Mouse (Mus musculus) adrenal gland, postnatal 14 days (tissue): ENCODE results near the gene Btn2a2. TPM values are rescaled to one million over a fixed set of nuclear protein-coding genes. Genes with fewer than 3 reads are reported as not detected.

Experiments
- microRNA-seq, 2 experiments: library from miRNA; unstranded; fragments of <30 nt; microRNA quantifications; one replicate each; pipeline ENCODE4 v1.2.0; 2021
- total RNA-seq: library from RNA; stranded (reverse); gene quantifications from 2 replicates; pipeline ENCODE4 v1.2.3, GENCODE M21; 2021

The Btn2a2 gene
- total RNA-seq, 1 experiment from 2014 or later, result not detected

Small RNAs within 50 kb of the gene (microRNA-seq; reads per million reads assigned to microRNA genes)
- gene Gm44297, result 0 to 0.43 reads per million in 2 experiments
- gene n-TStga1, result 1.3 to 2.3 reads per million in 2 experiments

Other genes starting within 250 kb of the Btn2a2 start
- gene Vmn1r223, start 241.7 kb downstream of the Btn2a2 start, total RNA-seq, result not detected in 2 replicates
- 20.6 and 26.1 TPM in 2 replicates for gene Zfp322a, start 119.6 kb downstream of the Btn2a2 start, total RNA-seq
- gene Abt1, start 65.0 kb downstream of the Btn2a2 start, total RNA-seq, result 5.9 and 6.3 TPM in 2 replicates
- gene Btn1a1, start 23.0 kb downstream of the Btn2a2 start, total RNA-seq, result 0.19 TPM in 1 of 2 replicates, not detected in the other
- 699 and 771 TPM in 2 replicates for gene Hist1h4h, start 42.2 kb upstream of the Btn2a2 start, total RNA-seq
- 182 and 192 TPM in 2 replicates for gene Hist1h2af, start 45.0 kb upstream of the Btn2a2 start, total RNA-seq
- 64.2 and 80.0 TPM in 2 replicates for gene Hist1h3g, start 46.6 kb upstream of the Btn2a2 start, total RNA-seq
- 18.0 and 26.2 TPM in 2 replicates for gene Hist1h2bh, start 54.5 kb upstream of the Btn2a2 start, total RNA-seq
- 72.3 and 84.2 TPM in 2 replicates for gene Hist1h3f, start 55.2 kb upstream of the Btn2a2 start, total RNA-seq
- 307 and 382 TPM in 2 replicates for gene Hist1h4f, start 62.8 kb upstream of the Btn2a2 start, total RNA-seq
- gene Hist1h1d, start 64.4 kb upstream of the Btn2a2 start, total RNA-seq, result 19.2 and 24.2 TPM in 2 replicates
- gene Hist1h3e, start 73.5 kb upstream of the Btn2a2 start, total RNA-seq, result 184 TPM in 2 replicates
- 28.8 and 36.1 TPM in 2 replicates for gene Hist1h2ae, start 82.4 kb upstream of the Btn2a2 start, total RNA-seq
- 288 and 319 TPM in 2 replicates for gene Hist1h2bg, start 82.5 kb upstream of the Btn2a2 start, total RNA-seq
- 127 and 167 TPM in 2 replicates for gene Hist1h2bf, start 85.3 kb upstream of the Btn2a2 start, total RNA-seq
- gene Hist1h2ad, start 85.5 kb upstream of the Btn2a2 start, total RNA-seq, result 12.6 and 14.1 TPM in 2 replicates
- 27.2 and 39.2 TPM in 2 replicates for gene Hist1h3d, start 86.9 kb upstream of the Btn2a2 start, total RNA-seq
- gene Hist1h4d, start 92.7 kb upstream of the Btn2a2 start, total RNA-seq, result 250 and 265 TPM in 2 replicates
- 22.3 and 25.1 TPM in 2 replicates for gene Hist1h2be, start 132.3 kb upstream of the Btn2a2 start, total RNA-seq
- 139 and 157 TPM in 2 replicates for gene Hist1h1e, start 133.7 kb upstream of the Btn2a2 start, total RNA-seq
- gene Hist1h2ac, start 195.1 kb upstream of the Btn2a2 start, total RNA-seq, result 6.6 and 8.0 TPM in 2 replicates
- gene Hist1h2bc, start 195.3 kb upstream of the Btn2a2 start, total RNA-seq, result 84.6 and 133 TPM in 2 replicates
- 0.37 and 0.83 TPM in 2 replicates for gene Hist1h1t, start 207.0 kb upstream of the Btn2a2 start, total RNA-seq
- 161 and 165 TPM in 2 replicates for gene Hist1h4c, start 209.6 kb upstream of the Btn2a2 start, total RNA-seq
- gene Hfe, start 222.0 kb upstream of the Btn2a2 start, total RNA-seq, result 29.0 and 39.1 TPM in 2 replicates
- gene Hist1h1c, start 250.0 kb upstream of the Btn2a2 start, total RNA-seq, result 300 and 304 TPM in 2 replicates